Mouse (Mus musculus) granulocyte monocyte progenitor cell, adult 5-6 weeks (primary cell): Measurements from ENCODE around the gene Myoz1. TPM values are rescaled to one million over a fixed set of nuclear protein-coding genes. Genes with fewer than 3 reads are reported as not detected.
"Not testable (repeated sequence)": the region's sequence is repeated elsewhere in the genome, so short reads cannot be mapped to it uniquely, and the experiment has no call there.

Experiments used
- ATAC-seq: replicated peaks from 2 replicates; pipeline ENCODE4 v1.8.0; 2016; ENCODE audit warnings: mild to moderate bottlenecking, moderate TSS enrichment, inconsistent platforms; ENCODE audit not compliant: poor library complexity, severe bottlenecking
- total RNA-seq, 2 experiments: library from RNA; stranded (forward) in 1 of 2; stranded (reverse) in 1 of 2; fragments of 200-712, 200-1000 nt in 1 of 2; fragments of >200 nt in 1 of 2; fragmentation: Nextera tagmentation in 1 of 2; gene quantifications; 2 replicates each; pipeline ENCODE4 v1.2.3; 2014 to 2017

Gene Myoz1
- total RNA-seq, 2 experiments from 2014 or later = not detected

- ATAC-seq = peak; percentile 98
Observed at GRCm38 (mm10) chr14:20640644-20641437, 15.5 kb downstream of the Myoz1 start, which contains the start of gene Usp54. Usp54 (minus strand) TSS chr14:20641063.

DNA sequence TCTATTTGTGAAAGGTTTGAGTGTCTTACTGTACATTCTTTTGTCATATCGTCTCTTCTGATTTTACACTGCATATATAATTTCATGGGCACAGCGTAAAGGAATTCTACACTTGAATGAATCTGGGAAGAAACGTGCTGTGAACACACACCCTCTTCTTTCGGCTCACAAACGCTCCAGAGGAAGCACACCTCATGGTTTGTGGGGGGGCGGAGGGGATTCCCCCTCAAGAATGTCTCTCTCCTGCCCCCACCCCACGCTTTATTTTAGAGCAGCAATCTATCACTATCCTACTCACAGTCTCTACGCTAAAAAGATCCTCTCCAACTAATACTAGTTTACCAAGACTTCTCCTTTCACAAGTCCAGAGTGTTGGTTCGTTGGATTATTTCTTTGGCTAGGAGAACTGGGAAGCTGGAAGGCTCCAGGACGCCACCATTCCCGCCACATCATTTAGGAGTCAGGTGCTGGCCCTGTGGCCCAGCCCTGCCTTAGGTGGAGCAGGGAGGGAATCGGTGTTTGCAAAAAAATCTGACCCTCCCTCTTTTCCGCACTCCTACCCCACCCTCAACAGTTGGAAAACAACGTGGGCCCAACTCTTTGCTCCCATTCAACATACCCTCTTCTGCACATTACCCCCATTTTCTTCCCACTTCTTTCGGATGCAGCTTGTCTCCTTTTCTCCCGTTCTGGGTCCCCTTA, 16.3 kb downstream of the Myoz1 start:
- peak; percentile 10; the same call in 1 of the 2 replicates for ATAC-seq

- ATAC-seq = no peak
Observed at GRCm38 (mm10) chr14:20638702-20639101, 17.6 kb downstream of the Myoz1 start.

GRCm38 (mm10) chr14:20637818-20638574, 18.3 kb downstream of the Myoz1 start:
- no peak for ATAC-seq

GRCm38 (mm10) chr14:20636968-20637367, 19.4 kb downstream of the Myoz1 start:
- not testable (repeated sequence) for ATAC-seq

- no peak for ATAC-seq
Observed at GRCm38 (mm10) chr14:20635546-20635945, 20.8 kb downstream of the Myoz1 start.

DNA sequence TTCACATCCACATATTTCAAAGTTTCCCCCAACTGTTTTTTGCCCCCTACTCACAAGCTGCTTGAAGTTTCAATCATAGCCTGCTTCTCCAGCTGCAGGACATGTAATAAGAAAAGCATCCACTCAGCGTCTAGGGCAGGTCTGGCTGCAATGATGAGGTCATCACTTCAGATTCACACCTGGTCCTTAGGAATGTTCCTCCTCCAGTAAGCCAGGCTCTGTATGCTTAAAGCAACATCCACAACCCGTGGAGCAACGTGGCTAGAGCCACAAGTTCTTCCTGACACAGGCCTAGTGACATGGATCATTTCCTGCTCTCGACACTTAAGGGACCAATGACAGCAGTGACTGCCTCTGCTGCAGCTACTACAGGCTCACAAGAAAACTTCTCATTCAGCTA, 25.1 kb downstream of the Myoz1 start:
- no peak for ATAC-seq

GRCm38 (mm10) chr14:20626971-20627370, 29.4 kb downstream of the Myoz1 start:
- ATAC-seq = no peak

DNA sequence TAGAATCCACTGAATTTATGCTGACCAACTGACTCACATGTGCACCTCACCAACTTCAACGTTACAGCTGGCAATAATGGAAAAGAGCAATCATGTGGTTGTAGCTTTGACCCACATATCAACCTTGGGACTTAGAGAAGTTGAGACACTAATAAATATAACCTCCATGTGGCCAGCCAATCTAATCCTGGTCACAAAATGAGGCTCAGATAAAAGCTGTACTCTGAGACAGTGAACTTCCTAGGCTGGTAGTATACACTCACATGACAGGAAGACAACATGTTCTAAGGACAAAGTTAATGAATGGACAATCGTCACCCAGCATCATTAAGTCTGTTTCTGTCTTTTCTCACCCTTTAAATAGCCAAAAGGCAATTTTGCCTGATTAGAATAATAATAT, 29.9 kb downstream of the Myoz1 start:
- ATAC-seq = no peak

DNA sequence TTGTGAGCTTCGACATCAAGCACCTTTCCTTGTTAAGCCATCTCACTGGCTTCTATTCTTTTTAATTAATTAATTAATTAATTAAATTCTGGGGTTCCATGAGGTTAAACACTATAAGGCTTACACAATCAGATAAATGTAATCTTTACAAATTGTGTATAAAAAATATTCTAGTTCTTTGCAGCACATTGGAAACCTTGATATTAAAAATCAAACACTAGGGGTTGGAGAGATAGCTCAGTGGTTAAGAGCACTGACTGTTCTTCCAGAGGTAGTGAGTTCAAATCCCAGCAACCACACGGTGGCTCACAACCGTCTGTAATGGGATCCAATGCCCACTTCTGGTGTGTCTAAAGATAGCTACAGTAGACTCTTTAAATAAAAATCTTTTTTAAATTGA, 33.4 kb downstream of the Myoz1 start:
- no peak for ATAC-seq

GRCm38 (mm10) chr14:20622412-20622811, 33.9 kb downstream of the Myoz1 start:
- ATAC-seq = no peak

- no peak for ATAC-seq
Observed at GRCm38 (mm10) chr14:20621903-20622302, 34.4 kb downstream of the Myoz1 start.

GRCm38 (mm10) chr14:20619131-20619530, 37.2 kb downstream of the Myoz1 start:
- ATAC-seq = no peak

- peak; percentile 67 for ATAC-seq
Observed at GRCm38 (mm10) chr14:20618211-20618610, 38.1 kb downstream of the Myoz1 start.

DNA sequence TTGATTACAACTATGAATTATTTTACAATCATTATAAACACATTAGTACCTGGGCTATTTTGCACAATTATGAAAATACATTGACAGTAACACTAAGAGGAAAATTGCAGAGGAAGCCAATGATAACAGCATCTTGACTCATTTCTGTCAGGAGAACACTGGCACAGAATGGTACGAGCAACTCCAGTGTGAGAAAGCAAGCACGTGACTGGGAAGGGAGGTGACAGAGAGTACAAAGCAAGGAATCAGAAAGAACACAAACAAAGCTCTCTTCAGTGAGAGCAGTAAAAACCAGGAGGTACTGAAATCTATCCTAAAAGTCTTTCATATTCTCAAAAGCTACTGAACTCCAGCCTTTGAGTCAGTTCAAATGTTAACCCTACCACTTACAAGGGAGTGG, 39.9 kb downstream of the Myoz1 start:
- ATAC-seq = no peak

DNA sequence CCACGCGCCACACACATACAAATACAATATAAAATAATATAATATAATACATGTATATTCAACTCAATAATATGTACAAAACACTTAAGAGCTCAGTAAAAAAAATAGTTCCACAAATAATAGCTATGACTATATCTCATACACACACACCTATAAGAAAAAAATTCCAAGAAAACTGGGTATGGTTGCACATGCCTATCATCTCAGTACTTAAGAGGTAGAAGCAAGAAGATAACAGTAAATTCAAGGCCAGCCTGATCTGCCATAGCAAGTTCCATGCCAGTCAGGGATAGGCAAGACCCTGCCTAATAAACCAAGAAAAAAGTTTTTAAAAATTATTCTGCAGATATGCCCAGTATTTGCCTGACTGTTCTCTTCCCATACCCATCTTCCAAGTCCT, 41.3 kb downstream of the Myoz1 start:
- no peak for ATAC-seq

GRCm38 (mm10) chr14:20612820-20613219, 43.5 kb downstream of the Myoz1 start:
- no peak for ATAC-seq

DNA sequence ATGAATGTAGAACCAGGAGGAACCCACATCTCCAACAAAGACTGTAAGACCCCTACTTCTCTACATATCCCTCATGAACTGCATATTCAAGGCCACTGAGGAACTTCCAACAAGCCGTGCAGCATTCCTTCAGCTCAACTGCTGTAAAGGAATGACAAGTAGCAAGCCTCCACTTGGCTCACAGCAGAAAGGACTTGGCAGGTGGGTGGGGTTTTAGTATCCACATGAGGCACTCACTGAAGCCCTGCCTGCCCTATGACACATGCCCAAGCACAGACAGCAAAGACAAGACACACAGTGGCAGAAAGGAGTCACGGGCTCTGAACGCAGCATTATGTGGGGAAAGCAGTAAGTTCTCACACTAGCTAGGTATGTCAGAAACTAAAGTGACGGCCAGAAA, 46.2 kb downstream of the Myoz1 start:
- ATAC-seq = no peak

DNA sequence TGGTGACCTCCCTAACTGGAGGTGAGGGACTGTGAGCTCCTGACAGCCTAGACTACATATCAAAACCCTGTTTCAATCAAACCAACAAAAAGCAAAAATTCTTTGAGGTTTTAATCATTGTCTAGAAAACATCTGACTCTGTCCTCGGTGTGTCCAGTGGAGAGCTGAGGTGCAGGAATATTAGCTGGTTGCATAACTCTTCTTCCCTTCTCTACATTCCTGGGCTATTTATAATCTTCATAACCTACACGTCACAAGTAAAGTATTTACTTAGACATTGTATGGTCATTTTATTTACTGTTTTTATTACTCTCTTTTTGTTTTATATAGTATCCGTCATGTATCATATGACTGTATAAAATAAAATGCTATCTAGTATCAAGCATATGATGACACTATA, 46.8 kb downstream of the Myoz1 start:
- ATAC-seq = no peak

DNA sequence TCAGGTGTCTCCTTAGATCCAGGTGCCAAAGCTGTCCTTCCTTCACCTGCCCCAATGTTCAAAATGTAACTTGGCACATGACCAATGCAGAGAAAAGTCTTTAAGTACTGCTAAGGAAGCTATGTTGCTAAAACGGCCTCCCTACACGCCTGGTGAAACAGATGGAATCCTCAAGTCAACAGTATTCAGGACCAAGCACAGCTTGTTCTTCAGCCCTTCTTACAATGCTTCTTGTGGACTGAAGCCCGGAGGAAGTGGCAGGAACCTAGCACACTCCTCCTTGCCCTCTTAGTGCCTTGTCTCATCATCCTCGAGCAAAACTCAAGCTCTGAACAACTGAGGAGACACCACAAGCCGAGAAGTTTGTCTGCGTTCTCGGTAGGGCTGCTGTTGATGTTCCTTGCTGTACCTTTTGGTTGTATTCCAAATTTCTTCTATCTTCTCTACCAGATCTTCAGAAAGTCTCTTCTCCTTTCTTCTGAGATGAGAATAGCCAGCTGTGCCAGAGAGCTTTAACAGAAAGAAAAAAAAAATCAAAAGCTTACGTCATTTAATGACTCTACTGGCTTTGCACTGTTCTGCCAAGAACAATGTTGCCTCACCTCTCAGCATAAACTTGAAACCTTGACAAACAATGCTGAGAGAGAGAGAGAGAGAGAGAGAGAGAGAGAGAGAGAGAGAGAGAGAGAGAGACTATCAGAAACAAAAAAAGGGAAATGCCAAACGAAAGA, 48.8 kb downstream of the Myoz1 start:
- peak; percentile 91 for ATAC-seq
